ENCODE assay signal across 9 mouse cellular contexts in genomic region chr11:77497341-77497756, GRCm38 (mm10). TPM values are rescaled to one million over a fixed set of nuclear protein-coding genes. Genes with fewer than 3 reads are reported as not detected.
DNase-seq lines count a peak whose midpoint lies in the region; ATAC-seq lines count a peak whose summit lies in the region.
"Had no signal": no experiment of that assay in that cellular context is flagged by ENCODE, and none has a peak within 500 bp of the region (broad histone marks: within the 10 kb centered on the region; RNA-seq: fewer than 3 reads in every experiment).

No protein-coding gene starts in this region.

- peak overlapping the region; percentile 88 for H3K27ac ChIP-seq in heart, embryonic 16.5 days (ENCODE audit: low read length)

- H3K4me3 ChIP-seq in heart, embryonic 16.5 days (ENCODE audit: low read length) = no peak overlapping the region

- no peaks in the 10 kb centered on the region for H3K27me3 ChIP-seq in heart, embryonic 16.5 days (ENCODE audit: control insufficient read depth, insufficient read depth, low read length)

- peak overlapping the region; percentile 48 for H3K9ac ChIP-seq in heart, embryonic 16.5 days (ENCODE audit: low read length)

- no peaks in the 10 kb centered on the region for H3K9me3 ChIP-seq in heart, embryonic 16.5 days (replicated peaks; ENCODE audit: control insufficient read depth, low read length)

- H3K4me2 ChIP-seq in heart, embryonic 16.5 days (ENCODE audit: low read depth, low read length) = no peak overlapping the region

- 50% methylated on average over 6 of the region's 6 CpGs for WGBS in heart, embryonic 16.5 days

- H3K4me1 ChIP-seq in heart, embryonic 16.5 days (ENCODE audit: control insufficient read depth, insufficient read depth, low read length) = peaks cover 45% of the 10 kb centered on the region

- DNase-seq in urinary bladder, postnatal 14 days (ENCODE audit: low spot score) = peak; percentile 68
- no peak for DNase-seq in urinary bladder, postnatal 25 days (ENCODE audit: low spot score)
- DNase-seq in embryo, embryonic 10 days (ENCODE audit: low spot score) = peak; percentile 90
- peak; percentile 83 for DNase-seq in kidney, postnatal 10 days
- peak; percentile 69 for DNase-seq in thymus, postnatal 25 days
- DNase-seq in layer of hippocampus, adult 9-11 months = no peak

- ATAC-seq in heart, embryonic 16.5 days (replicated peaks; ENCODE audit: extremely low read depth, insufficient read depth, low FRiP score) = peak; percentile 14; the same call in 1 of the 2 replicates
- ATAC-seq in megakaryocyte progenitor cell, adult 5-6 weeks (replicated peaks; ENCODE audit: poor library complexity) = peak; percentile 27; the same call in 1 of the 2 replicates

- H3K36me3 ChIP-seq in heart, embryonic 16.5 days (ENCODE audit: control insufficient read depth, insufficient read depth) = peaks cover 12% of the 10 kb centered on the region

RNA-seq across cellular contexts. Expression of gene Git1, which starts 4.0 kb away (rescaled TPM):
- polyA plus RNA-seq in heart, embryonic 16.5 days (2015; fragmentation: Nextera tagmentation; extraction: Ambion mirVana) = 7.5 and 7.7 TPM in 2 replicates
- total RNA-seq in megakaryocyte progenitor cell, adult 5-6 weeks (2015) = 24.3 and 27.6 TPM in 2 replicates
- total RNA-seq in megakaryocyte progenitor cell, adult 5-6 weeks (2017) = 14.5 and 17.1 TPM in 2 replicates

RNA-seq across cellular contexts. Expression of gene Ankrd13b, which starts 7.9 kb away (rescaled TPM):
- 2.0 and 3.7 TPM in 2 replicates for polyA plus RNA-seq in heart, embryonic 16.5 days (2015; fragmentation: Nextera tagmentation; extraction: Ambion mirVana)
- 10.0 and 10.4 TPM in 2 replicates for total RNA-seq in megakaryocyte progenitor cell, adult 5-6 weeks (2015)
- 5.7 and 6.0 TPM in 2 replicates for total RNA-seq in megakaryocyte progenitor cell, adult 5-6 weeks (2017)

RNA-seq across cellular contexts. Expression of gene Abhd15, which starts 17.6 kb away (rescaled TPM):
- 3.2 TPM in 2 replicates for polyA plus RNA-seq in heart, embryonic 16.5 days (2015; fragmentation: Nextera tagmentation; extraction: Ambion mirVana)
- 3.2 and 3.4 TPM in 2 replicates for total RNA-seq in megakaryocyte progenitor cell, adult 5-6 weeks (2015)
- 3.6 and 4.6 TPM in 2 replicates for total RNA-seq in megakaryocyte progenitor cell, adult 5-6 weeks (2017)

RNA-seq across cellular contexts. Expression of gene Trp53i13, which starts 18.4 kb away (rescaled TPM):
- 24.7 and 29.5 TPM in 2 replicates for polyA plus RNA-seq in heart, embryonic 16.5 days (2015; fragmentation: Nextera tagmentation; extraction: Ambion mirVana)
- total RNA-seq in megakaryocyte progenitor cell, adult 5-6 weeks (2015) = 1.7 and 2.0 TPM in 2 replicates
- 1.7 and 8.2 TPM in 2 replicates for total RNA-seq in megakaryocyte progenitor cell, adult 5-6 weeks (2017)

RNA-seq across cellular contexts. Expression of gene Gm10392, which starts 21.6 kb away (rescaled TPM):
- 0.22 and 0.26 TPM in 2 replicates for polyA plus RNA-seq in heart, embryonic 16.5 days (2015; fragmentation: Nextera tagmentation; extraction: Ambion mirVana)
- 0.32 TPM in 1 of 2 replicates, not detected in the other for total RNA-seq in megakaryocyte progenitor cell, adult 5-6 weeks (2015)
- 0.41 and 1.2 TPM in 2 replicates for total RNA-seq in megakaryocyte progenitor cell, adult 5-6 weeks (2017)
- polyA plus RNA-seq: frontal cortex, adult 2 months had no signal

Comparison
In these comparisons a context has a peak if more than half of its experiments do, and no peak if none do; other contexts are left out.
1. DNase-seq: peak in urinary bladder, postnatal 14 days (single experiment), embryo, embryonic 10 days (single experiment), kidney, postnatal 10 days (single experiment) and thymus, postnatal 25 days (single experiment); none in urinary bladder, postnatal 25 days (single experiment) and layer of hippocampus, adult 9-11 months (single experiment).